Mouse (Mus musculus): ENCODE measurements around the gene Map1b.

DNA sequence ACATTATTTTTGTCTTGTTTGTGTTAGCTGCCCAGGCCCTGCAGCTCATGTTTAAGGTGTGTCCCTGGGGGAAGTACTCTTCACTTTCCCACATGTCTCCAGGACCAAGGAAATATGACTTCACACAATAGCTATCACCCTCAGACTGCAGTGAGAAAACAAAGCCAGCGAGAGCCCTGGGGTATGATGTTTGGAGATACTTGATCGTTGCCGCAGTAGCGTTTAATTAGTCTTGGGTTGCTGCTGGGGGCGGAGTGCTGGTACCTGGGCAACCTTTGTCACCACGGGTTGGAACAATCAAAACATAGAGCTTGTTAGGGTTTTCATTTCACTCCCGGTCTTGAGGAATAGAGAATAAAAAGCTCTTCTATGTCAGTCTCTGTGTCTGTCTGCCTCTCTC, 14.9 kb downstream of the Map1b start:
- TF ChIP-seq CTCF (IDR thresholded peaks at IDR 0.05; ENCODE audit: insufficient read depth, low read length) (no peak), POLR2A (IDR thresholded peaks at IDR 0.05; ENCODE audit: borderline replicate concordance, extremely low read depth, low read depth, low read length) (no peak)
